Mouse (Mus musculus): Measurements from ENCODE around the gene Tspo.
A peak's percentile ranks its signal among the peaks of the same experiment; 100 is the strongest.

Tspo gene

DNA sequence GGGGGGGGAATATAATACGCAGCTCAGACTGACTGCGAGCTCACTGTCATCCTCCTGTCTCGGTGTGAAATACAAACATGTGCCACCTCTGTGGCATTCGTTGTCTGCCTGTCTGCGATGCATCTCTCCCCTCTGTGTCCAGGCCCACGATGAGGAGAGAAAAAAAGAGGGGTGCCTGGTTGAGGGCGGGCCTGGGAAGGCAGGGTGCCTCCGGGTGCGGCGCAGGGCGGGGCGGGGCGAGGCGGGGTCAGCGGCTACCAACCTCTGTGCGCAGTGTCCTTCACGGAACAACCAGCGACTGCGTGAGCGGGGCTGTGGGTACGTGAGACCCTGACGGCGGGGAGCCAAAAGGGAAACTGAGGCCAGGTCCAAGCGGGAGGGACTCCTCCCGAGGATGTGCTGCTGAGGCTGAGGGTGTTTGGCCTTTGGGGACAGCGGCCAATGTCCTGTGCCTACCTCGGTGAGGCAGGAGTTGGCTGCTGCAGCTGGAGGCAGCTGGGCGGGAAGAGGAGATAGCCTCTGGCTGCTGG is at the start of gene Tspo, which contains the start of gene Mcat:
TSS of gene Tspo (plus strand) at position 266 of the 530 bp plus-strand sequence.
TSS of gene Mcat (minus strand) at position 461 of the 530 bp plus-strand sequence.
- DNase-seq: peak; percentile 63 to 69

DNA sequence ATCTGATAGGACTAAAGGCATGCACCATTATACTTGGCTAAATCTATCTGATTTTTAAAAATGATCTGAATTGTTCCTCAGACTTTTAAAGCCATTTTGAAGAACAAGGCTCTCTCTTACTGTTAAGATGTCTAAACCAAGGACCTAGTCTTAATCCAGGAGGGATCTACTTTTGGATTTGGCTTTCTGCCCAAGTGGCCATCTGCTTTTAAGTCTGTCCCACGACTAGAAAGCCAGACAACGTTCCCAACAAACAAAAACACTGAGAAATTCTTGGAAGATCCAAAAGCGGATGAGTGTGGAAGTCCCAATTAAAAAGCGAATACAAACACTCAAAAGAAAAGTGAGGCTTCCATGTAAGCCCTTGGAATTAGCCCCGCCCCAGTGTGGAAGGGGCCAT is 48.4 kb upstream of the Tspo start:
- DNase-seq: no peak

DNA sequence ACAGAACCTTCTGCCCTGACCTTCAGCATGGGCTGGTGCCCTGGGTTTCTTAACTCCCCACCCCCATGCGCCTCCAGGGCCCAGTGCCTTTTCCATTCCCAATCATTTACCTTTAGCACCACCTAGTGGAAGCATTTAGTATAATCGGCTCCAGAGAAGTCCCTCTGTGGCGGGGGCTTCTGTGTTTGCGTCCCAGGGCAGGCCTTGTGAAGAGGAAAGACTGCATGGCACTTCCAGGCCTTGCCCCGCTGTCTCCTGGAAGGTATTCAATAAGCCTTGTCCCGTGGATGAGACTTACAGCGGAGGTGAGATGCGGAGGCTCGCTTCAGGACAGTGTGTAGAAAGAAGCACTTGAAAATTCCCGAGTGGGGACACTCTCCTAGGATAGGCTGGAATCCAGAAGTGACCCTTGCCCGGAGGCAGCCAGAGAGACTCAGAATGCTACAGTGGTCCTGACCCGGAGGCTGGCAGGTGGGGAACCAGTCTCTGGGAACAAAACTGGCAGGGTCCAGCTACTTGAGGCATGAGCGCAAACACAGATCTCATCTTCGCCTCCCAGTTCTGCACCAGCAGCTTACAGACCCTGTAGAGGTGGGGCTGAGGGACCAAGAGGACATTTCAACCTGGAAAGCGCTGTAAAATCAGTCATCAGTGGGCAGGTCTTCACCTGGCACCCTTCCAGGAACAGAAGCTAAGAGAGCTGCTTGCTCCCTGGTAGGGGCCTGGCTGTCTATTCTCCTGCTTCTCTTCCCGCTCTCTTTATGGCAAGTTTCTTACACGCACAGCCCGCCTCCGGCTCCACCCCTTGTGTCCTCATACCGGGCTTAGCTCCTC is 45.0 kb upstream of the Tspo start:
- peak; percentile 67 to 81 for DNase-seq

DNA sequence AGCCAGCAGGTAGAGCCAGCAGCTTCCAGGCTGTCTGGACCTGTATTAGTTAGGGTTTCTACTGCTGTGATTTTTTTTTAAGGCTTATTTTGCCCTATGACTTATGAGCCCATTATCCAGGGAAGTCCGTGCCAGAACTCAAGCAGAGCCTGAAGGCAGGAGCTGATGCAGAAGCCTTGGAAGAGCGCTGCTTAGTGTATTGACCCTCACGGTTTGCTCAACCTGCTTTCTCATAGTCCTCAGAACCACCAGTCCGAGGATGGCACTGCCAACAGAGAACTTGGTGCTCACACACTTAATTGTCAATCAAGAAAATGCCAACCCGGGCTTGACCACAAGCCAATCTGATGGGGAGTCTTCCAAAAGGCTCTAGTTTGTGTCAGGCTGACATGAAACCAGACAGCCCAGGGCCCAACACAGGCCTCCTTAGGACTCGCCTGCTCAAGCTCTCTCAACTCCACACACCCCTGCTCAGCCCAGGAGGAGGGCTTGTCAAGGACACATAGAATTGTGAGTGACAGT is 42.5 kb upstream of the Tspo start:
- no peak for DNase-seq

DNA sequence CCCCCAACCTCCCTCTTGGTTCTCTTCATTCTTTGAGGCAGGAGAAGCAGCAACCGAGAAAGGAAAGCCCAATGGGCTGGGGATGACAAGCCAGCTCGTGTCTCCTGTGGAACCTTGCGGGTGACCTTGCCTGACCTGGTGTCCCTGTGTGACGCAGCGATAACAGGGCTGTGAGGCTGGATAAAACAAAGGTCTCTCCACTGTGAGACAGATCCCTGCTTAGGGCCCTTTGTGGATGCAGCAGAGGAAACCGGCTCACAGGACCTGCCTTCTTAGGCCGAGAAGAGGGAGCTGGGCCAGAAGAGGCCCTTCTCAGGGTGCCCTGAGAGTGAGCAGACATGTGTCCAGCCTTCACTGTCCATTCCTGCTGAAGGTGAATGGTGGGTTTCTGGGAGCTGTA is 40.2 kb upstream of the Tspo start:
- DNase-seq: no peak

DNA sequence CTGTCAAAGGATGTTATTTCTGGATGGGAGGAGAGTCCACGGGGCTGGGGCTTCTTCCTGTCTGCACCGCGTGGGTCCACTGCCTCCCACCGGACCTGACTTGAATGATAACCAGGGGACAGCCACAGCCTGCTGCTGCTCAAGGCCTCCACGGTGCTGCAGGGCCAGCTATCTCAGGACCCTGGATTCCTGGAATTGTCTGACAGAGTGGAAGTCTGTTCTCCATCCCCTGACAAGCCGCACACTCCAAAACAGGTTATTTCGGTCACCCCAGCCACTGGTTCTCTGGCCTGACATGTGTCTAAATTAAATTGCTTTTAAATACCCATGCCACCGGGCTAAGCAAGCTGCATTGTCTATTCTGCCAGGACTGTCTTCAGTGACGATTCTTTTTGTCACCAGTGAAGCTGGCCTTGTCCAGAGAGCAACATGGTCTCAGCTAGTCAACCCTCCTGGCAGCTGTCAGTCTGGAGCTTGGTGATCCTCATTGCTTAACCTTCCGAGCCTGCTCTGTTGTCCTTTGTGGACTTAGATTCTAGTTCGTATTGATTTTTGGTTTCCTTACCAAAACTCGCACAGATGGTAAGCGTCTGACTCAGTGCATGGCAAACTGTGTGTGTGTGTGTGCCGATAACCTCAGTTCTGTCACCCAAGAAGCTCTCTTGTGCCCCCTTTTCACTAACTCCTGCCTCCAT is 39.6 kb upstream of the Tspo start:
- no peak for DNase-seq

DNA sequence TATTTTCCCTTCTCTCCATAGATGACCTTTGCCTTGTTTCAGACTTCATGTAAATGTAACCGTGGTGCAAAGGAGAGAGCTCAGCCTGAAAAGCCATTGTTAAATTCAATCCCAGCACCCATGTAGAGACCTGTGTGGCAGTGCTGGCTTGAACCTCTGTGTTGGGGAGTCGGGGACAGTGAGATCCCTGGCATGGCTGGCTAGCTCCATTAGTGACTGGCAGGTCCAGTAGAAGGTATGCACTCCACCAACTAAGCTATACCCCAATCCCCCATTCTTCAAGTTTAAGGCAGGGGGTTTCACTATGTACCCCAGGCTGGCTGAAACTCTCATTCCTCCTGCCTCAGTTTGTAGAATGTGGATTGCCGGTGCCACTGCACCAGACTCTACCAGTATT is 39.1 kb upstream of the Tspo start:
- no peak for DNase-seq

DNA sequence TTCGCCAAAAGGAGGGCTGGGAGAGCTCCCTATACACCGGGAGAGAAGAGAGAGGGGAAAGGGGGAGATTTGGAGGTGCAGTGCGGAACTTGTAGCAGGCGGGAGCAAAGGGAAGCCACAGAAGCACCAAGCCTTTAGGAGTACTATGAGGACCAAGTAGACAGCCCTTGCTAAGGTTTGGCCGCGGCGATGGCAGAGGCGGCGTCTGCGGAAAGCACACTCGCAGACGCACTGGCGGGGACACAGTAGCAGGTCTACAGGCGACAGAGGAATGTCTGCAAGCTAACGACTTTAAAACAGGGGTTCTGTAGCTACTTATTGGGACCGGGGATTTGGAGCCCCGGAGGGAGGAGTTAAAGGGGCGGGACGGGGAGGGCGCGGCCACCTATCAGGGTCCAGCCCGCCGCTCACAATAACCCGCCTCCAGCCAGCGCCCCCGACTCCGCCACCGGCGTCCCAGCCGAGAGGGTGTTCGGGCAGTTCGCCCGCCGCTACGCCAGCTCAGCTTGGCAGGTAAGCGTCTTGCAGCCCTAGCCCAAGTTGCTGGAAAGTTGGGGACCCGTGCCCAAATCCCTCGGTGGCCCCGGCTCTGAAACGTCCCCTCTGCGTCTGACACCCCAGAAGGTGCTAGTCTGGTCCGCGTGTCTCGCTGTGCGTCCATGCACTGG is 36.8 kb upstream of the Tspo start, which contains the start of gene Bik:
TSS of gene Bik (plus strand) at position 439 of the 668 bp plus-strand sequence.
- peak; percentile 73 to 81 for DNase-seq

DNA sequence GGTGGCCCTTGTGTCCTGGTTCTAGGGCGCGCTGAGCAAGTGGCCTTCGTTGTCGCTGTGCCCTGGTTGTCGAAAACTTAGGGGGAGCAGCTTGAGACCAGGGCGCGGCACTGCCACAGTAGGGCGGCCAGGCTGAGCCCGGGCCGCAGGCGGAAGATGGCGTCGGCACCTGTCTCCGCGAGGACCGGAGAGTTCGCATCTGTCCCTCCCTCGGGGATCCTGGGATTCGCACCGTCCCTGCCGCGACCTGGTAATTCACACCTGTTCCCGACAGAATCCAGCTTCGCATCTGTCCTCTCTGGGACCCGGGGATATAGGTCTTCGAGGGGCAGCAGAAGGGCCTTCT is 36.3 kb upstream of the Tspo start:
- DNase-seq: no peak

DNA sequence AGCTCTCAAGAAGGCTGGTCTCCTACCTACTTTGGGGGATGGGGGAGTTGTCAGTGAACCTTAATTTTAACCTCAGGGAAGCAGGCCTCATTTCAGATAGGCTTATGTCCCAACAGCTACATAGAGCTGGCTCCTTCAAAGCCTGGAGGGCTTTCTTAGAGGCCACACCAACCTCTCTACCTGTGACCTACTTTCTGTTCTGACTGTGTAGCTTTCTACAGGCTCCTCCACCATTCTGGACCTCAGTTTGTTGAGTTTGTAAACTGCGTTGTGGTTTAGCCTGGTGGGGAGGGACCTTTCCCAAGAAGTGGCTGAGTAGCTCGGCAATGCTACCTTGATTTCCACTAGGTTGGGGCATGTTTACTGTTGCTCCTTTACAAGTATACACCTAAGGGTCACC is 35.6 kb upstream of the Tspo start:
- no peak for DNase-seq

DNA sequence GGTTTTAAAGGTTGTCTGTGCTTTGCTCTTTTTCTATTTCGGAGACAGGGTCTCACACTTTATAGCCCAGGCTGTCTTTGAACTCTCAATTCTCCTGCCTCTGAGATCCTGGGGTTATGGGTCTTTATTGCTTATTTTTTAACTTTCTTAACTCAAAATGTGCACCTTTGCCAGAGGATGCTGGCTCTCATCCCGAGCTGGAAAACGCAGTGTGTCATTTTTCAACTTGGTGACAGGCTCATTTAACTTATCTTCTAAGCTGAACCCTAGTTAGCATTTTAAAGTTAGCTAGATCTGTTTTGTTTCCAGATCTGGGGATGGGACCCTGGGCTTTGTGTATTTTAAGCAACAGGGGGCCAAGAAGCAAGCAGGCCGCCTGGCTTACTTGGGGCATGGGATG is 34.5 kb upstream of the Tspo start:
- no peak for DNase-seq

DNA sequence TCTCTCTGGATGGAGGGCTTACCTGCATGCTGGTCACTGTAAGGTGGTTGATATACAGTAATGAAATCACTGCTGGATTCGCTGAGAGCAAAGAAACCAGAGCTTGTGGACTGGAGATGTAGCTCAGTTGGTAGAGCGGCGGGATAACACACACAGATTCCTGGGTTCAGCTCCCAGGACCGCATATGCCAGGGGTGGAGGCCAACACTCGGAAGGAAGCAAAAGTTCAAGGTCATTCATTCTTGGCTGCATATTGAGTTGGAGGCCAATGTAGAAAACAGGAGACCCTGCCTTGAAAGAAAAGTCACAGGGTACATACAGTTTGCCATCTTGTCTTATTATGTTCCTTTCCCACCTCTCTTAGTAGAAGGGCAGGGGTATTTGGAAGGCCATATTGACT is 33.6 kb upstream of the Tspo start:
- DNase-seq: peak; percentile 56 to 71

DNA sequence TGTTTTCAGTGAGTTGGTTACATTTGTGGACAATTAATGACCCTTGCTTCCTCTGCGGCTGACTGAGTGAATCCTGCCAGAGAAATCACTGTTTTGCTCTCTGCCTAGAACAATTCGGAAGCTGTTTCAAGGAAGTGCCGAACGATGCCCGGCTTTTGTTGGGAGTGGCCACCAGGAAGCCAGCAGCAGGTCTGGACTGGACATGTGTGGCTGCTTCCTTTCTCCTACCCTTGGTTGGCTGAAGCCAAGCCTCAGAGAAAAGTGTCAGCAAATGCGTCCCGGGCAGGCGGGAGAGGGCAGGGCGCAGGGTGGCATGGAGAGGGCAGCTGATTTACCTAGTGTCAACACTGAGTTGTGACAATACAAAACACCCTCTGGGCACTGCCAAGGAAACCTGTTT is 33.2 kb upstream of the Tspo start:
- peak; percentile 54 to 75 for DNase-seq

DNA sequence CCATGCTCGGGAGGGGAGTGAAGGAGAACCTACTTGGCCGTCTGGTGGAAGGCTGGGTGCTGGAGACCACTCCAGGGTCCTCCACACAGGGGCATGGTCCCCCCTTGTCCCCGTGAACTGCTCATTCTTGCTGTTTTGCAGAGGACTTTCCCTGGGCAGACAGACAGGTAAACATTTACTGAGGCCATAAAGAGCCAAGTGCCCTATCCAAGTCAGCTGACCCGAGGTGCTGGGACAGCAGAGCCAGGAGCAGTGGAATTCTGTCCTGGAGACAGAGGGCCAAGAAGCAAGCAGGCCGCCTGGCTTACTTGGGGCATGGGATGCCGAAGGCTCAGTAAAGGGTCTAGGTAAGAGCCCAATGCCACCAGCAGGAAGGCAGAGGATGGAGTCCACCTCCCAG is 32.7 kb upstream of the Tspo start:
- DNase-seq: peak in 1 of 2 experiments; percentile 42

DNA sequence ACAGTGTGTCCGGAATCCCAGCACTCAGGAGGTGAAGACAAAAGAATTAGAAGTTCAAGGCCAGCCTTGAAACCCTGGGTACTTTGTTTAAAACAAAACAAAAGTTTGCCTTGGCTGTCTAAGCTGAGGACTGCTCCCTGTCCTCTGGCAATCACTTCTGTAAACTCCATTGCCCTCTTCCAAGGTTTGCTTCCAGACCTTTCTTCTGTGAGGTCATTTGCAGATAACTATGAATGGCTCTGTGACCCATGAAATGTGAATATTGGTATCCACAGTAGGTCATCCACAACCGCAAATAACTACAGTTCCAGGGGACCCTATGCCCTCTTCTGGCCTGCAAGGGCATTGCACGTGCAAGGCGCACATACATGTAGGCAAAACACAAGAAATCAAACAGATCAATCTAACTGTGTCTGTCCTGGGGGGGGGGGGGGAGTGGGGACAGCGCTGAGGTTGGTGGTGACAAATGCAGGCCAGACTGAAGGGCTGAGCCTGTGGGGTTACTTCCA is 31.4 kb upstream of the Tspo start:
- peak in 1 of 2 experiments; percentile 40 for DNase-seq

DNA sequence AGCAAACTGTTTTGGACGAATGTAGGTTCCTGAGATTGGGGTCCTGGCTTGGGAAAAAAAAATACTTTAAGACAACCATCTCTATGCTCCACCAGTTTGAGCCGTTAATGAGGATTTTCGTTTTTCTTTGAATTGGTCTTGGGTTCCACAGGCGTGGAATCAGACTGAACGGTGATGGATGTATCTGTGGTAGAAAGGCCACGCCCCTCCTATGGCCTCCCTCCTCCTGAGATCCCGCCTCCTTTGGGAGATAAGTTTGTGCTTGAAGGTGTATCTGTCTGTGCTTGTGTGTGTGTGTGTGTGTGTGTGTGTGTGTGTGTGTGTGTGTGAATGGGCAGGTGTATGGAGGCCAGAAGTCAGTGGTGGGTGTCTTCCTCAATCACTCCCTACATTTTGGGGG is 30.8 kb upstream of the Tspo start:
- no peak for DNase-seq

DNA sequence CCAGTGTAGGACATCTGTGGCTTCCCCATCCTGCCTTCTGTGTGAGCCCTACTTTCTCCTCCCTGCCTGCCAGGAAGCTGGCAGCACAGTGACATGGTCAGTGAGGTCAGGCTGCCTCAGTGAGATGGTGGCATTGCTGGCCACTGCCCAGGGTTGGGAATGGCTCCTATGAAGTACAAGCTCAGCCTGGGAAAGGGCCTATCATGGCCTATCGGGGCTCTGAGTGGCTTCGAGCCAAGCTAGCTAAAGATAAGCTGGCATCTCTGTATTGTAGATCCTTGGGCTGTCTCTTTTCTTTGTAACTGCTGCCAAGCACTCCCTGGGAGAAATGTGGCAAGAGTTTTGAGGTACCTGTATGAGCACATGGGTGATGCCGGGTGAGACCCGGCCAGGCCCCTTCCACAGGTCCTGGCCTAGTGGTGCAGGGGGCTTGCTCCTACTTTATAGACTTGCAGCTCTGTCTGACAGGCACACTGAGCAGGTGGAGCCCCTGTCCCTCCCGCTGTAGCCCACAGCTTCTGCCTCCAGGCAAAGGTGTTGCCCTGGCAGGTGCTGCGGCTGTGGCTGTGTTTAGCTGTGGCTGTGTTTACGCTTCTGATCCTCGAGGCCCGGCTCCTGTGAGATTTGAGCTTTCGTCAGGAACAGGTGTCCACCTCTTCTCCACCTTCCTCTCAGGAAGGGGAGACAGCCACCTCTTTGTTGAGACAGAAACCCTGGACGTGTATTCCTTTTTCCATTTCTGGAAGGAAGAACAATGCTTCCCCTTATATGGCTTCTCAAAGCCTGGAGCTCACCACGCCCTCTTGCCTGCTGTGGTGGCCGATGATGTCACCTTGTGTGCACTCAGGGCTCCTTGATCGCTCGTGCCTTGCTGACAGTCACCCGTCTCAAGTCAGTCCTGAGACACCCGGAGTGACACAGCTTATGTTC is 28.2 kb upstream of the Tspo start:
- no peak for DNase-seq

DNA sequence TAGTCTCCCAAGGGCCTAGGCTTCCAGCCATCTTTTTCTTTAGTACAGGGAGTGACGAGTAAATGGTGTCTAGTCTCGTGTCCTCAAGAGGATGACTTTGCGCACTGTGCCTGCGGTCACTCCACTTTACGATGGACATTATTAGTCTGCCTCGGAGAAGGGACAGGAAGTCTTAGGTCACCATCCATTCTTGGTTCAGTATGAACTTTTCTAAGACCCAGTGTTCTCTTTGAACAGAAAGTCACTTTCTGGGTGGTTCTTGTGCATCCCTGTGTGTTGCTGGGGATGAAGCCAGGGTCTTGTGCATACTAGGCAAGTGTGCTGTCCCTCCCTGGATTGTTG is 27.5 kb upstream of the Tspo start:
- no peak for DNase-seq

DNA sequence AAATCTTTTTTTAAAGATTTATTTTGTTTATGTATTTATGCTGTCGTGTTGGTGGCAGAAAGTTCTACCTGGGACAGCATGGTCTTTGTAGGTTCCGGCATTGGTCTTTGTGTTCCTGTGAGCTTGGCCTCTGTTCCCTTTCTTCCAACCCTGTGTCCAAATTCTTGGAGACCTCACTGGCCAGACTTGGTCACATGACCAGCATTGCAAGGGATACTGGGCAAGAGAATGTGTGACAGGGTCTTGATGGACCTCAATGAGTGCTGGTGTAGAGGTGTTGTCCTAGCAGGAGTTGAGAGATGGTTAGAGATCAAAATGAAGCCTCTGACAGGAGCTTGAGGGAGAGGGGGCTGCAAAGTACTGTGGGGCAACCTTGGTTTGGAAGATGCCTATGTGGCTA is 24.5 kb upstream of the Tspo start:
- no peak for DNase-seq

DNA sequence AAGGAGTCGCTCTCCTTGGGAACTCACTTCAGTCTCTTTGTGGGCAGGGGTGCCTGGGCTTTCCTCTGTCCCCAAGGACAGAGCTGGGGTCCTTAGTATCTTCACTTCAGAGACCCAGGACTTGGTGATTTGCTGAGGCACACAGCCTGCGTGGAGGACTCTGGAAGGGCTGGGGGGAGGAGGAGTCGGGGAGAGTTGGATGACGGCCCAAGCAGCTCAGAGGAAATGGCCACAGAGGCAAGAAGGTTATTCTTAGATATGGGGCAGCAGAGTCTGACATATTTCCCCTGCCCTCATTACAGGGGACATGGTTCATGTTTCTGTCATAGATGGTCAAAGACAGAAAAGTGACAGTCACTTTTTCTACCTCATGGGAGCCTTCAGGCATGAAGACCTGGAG is 23.5 kb upstream of the Tspo start:
- DNase-seq: peak; percentile 72 to 80

DNA sequence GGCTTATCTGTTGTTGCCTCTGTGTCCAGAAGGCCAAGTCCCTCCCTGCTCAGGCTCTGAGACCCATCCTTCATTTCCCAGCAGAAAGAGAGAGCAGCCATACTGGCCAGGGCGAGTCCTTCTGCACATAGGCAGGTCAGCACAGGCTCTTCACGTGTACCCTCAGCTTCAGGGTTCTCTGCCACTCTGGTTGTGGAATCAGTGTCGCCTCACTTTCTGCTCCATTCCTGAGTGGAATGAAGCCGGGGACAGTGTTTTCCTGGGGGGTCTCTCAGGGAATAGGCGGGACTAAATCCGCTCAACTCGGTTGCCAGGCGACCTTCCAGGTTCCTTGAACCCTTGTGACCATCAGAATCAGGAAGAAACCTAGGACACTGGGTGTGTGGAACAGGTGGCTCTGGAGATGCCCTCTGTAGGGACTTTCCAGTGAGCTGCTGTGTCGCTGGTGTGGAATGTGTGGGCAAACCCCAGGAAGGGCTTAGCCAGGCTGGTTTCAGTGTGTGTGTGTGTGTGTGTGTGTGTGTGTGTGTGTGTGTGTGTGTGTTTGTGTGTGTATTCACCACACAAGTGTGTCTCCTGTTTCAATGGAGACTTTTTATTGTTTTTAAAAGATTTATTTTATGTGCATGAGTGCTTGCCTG is 21.6 kb upstream of the Tspo start:
- DNase-seq: no peak

Data from kidney, postnatal 4 days (tissue).